Mouse (Mus musculus): Measurements from ENCODE around the gene Snd1.

Gene Snd1

DNA sequence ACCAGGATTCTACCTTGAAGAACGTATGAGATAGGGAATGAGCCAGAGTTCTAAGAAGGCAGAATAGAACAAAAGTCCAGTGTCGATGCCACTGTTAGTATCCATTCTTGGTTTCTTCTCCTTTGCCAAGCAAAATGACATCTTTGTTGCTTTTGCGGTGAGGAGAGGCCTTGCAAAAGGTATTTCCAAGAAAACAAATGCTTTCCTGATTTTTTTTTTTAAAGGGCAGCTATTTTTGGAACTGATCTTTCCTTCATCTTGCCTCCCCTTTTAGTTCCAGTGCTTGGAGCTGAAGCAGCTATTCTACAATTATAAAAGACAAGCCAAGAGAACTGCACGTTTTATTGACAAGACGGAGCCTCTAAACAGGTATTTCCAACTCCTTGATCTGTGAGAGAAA, at the start of gene Snd1:
TSS of gene Snd1 (plus strand) at position 301 of the 400 bp plus-strand sequence.
- no peak for DNase-seq (ENCODE audit: low read depth in 1 of 2, low spot score in 2 of 2)

DNA sequence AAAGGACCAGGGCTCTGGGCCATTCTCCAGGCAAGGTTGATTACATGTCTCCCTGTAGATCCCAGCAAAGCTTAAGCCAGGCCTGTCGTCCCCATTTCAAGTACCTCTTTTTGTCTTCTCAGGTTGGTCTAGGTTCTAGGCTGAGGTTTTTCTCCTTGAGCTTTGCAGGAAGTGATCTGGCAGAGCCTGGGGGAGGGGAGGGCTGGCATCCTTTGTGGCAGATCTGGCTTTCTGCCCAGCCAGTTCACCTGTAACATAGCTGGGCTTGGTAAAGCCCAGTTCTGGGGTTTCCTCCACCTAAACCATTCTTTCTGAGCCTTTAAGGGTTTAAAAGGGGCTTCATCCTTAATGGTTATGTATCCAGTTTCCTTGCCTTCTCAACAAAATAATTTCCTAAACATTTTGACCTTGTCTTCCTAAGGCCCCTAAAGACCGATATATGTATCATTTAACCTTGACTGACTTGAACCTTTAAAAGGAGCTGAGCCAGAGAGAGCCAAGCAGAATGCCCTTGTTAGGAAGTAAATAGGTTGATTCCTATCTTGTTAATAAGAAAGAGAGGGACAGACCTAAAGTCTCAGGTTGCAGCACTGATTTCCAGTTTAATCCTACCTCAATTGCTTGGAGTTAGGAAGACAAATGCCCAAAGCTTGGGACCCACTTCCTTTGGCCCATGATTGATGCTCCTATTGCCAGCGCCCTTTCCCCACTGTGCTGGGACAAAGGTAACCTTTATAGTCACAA, 47.7 kb upstream of the Snd1 start, which contains the start of gene Fscn3:
TSS of gene Fscn3 (plus strand) at position 694 of the 744 bp plus-strand sequence.
- DNase-seq (ENCODE audit: low read depth in 1 of 2, low spot score in 2 of 2) = no peak

DNA sequence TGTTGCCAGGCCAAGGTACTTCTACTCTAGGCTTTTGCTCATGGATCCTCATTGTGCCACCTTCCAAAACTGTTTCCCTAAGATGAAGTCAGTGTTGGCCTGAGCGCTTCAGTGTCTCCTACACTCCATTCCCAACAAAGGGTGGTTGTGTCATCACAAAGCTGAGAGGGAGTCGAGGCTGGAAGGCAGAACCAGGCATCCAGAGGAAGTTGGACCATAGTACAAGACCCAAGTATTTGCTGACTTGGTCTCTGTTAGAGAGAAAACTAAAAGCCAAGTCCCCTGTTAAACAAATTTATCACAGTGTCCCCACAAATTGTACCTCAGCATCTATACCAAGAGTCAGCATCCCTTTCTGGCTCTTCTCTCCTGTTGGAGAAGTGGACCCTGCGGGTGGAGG, 46.6 kb upstream of the Snd1 start, which contains the start of gene Gcc1:
TSS of gene Gcc1 (minus strand) at position 101 of the 400 bp plus-strand sequence.
- no peak for DNase-seq (ENCODE audit: low read depth in 1 of 2, low spot score in 2 of 2)

DNA sequence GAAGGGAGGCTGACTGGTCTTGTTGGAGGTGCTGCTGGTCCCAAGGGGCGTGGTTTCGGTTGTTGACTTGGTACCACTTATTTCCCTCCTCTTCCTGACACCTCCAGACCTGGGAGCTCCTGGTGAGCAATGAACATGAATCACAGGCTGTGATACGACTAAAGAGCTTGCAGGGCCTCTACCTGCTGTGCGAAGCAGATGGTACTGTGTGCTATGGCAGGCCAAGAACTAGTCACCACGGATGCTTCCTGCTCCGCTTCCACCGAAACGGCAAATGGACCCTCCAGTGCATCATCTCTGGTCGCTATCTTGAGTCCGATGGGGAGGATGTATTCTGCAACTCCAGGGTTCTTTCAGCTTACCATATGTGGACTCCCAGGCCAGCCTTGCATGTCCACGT, 45.1 kb upstream of the Snd1 start:
- no peak for DNase-seq (ENCODE audit: low read depth in 1 of 2, low spot score in 2 of 2)

DNA sequence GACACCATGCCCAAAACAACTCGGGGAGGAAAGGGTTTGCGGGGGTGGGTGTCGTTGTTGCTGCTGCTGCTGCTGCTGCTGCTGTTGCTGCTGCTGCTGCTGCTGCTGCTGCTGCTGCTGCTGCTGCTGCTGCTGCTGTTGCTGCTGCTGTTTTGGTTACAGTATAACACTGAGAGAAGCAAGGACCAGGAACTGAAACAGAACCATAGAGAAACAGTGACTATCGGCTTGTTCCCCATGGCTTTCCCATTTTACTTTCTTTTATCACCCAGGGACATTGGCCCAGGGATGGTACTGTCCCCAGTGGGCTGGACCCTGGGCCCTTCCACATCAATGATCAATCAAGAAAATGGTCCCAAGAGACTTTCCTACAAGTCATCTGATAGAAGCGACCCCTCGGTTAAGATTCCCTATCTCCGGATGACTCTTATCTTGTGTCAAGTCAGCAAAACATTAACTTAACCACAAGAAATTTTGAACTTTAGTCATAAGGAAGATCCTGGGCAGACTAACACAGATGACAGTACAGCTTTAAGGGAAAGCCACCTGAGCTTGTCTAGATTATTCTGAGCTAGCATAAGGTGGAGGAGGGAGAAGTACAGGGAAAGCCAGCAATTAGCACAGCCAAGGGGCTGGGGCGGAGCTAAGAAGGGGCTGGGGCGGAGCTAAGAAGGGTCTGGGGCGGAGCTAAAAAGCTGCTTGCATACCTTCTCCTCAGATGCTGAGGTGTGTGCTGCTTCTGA, 44.0 kb upstream of the Snd1 start:
- no peak for DNase-seq (ENCODE audit: low read depth in 1 of 2, low spot score in 2 of 2)

DNA sequence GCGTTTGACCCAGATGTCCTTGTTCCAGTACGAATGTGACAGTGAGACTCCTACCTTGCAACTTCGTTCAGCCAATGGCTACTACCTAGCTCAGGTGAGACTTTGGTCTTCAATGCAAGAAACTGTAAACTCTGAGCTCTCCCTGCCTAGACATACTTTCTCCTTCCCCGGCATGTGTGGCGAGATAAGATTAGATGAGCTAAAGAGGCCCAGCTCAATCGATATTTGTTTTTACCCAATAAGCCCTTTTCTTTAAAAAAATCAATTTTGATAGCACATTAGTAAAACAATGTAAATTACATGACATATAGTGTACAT, 43.4 kb upstream of the Snd1 start:
- no peak for DNase-seq (ENCODE audit: low read depth in 1 of 2, low spot score in 2 of 2)

DNA sequence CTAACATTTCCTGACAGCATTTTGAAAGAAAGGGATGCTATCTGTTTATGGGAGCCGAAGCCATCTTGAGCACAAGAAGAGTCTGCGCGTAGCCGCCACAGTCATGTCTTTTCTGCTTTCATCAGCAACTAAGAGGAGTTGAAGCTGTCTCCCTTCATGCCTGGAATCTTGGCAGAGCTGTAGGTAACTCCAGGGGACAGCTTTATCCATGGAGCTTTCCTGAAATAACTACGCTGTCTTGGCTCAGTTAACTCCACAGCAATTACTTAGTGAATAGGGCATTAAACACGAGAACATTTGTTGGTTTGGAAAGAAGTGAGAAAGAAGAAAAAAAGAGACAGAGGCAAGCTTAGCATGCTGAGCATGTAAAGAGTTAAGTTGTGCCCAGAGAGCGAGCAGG, 27.0 kb upstream of the Snd1 start:
- DNase-seq (ENCODE audit: low read depth in 1 of 2, low spot score in 2 of 2) = no peak

DNA sequence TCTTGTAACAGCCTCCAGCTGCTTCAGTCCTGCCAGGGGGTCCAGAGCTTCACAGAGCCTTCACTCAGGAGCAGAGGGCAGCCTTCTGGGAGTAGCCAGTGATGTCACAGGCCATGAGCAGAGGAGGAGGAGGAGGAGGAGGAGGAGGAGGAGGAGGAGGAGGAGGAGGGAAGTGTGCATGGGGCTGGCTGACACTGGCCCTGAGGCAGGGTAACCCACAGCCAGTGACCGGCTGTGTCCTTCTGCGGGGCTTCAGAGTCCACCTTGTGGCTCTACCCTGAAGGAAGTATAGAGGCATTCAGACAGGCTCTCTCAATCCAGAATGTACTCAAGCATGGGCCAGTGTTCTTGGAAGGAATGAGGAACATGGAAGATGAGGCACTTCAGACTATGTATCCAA, 25.7 kb upstream of the Snd1 start, which contains the start of gene Pax4:
TSS of gene Pax4 (minus strand) at position 101 of the 400 bp plus-strand sequence.
- DNase-seq (ENCODE audit: low read depth in 1 of 2, low spot score in 2 of 2) = no peak

DNA sequence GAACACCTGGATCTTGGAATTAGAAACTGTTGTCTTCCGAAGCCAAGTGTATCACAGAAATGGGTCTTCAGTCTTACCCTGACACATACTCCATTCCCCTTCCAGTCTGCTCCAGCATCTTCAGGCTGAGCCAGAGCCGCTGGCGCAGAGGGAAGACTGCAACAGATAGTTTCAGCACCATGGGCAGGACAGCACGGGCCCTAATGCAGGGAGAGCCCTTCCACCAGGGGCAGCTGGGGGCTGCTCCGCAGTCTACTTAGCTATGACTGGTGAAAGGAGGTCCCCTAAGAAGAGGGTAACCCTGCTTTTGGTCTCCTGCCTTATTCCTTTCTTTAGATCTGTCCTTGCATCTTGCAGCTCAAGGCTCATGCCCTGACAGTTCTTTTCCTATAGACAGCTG, 24.5 kb upstream of the Snd1 start:
- DNase-seq (ENCODE audit: low read depth in 1 of 2, low spot score in 2 of 2) = no peak

DNA sequence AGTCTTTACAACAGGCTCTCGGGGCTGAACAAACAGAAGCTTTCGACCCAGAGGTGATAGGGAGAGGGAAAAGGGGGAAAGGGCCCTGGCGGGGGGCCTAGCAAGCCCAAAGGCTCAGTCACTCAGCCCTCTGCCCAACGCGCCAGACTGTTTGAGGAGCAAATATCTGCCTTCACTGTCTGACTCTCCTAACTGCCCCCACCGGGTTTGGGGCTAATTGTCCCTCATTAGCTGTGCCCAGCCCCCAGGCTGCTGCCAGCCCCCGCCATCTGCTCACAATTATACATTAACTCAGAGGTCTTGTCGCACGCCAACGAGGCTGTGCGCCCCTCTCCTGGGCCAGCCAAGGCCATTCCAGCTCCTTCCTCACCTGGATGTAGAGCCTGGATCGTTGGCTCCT, 24.0 kb upstream of the Snd1 start:
- no peak for DNase-seq (ENCODE audit: low read depth in 1 of 2, low spot score in 2 of 2)

DNA sequence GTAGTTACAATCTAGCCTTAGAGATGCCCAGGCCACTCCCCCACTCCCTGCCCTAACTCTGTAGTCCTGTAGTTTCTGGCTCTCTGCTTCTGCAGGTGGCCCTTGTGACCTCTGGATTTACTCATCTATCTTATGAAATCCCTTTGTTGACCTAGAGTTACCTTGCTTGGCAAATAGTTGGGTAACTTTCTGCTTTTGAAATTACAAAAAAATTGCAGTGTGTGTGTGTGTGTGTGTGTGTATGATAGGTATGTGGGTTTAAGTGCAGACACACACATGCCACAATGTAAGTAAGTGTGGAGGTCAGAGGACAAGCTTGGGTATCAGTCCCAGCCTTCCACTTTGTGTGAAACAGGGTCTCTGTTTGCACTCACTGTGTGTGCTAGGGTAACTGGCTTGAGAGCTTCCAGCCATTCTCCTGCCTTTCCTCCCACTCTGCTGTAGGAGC, 15.7 kb upstream of the Snd1 start:
- no peak for DNase-seq (ENCODE audit: low read depth in 1 of 2, low spot score in 2 of 2)

DNA sequence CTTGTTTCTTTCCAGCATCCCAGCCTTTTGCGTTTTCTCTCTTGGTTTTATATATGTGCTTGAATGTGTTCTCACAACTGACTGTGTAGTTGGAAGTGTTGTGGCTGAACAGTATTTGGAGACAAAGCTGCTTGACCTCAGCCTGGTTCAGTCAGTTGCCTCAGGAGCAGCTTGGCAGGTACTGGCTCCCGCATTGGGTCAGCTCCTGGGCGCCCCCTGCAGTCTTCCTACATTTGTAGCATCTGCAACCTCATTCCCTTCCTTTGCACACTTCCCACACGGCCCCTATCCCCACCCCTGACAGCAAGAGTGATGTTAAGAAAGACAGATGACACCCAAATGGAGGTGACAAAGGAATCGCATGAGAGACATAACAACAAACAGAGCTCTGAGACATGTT, 14.4 kb upstream of the Snd1 start:
- DNase-seq (ENCODE audit: low read depth in 1 of 2, low spot score in 2 of 2) = no peak

DNA sequence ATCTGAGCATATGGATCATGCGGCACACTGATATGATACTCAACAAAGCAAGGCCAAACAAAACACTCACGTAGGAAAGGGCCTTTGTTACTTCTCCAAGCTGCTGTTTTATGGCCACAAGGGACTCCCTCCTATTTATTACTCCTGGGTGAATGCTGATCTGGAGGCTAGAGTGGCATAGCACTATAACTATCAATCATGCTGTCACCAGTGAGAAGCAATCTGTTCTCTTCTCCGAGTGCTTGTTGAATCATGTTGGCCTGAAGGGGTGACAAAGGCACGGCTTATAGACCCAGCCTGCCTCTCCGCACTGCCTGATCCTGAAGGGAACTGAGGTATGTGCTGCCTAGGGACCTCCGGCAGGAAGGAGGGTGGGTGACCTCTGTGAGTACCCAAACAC, 10.3 kb upstream of the Snd1 start:
- DNase-seq (ENCODE audit: low read depth in 1 of 2, low spot score in 2 of 2) = no peak

DNA sequence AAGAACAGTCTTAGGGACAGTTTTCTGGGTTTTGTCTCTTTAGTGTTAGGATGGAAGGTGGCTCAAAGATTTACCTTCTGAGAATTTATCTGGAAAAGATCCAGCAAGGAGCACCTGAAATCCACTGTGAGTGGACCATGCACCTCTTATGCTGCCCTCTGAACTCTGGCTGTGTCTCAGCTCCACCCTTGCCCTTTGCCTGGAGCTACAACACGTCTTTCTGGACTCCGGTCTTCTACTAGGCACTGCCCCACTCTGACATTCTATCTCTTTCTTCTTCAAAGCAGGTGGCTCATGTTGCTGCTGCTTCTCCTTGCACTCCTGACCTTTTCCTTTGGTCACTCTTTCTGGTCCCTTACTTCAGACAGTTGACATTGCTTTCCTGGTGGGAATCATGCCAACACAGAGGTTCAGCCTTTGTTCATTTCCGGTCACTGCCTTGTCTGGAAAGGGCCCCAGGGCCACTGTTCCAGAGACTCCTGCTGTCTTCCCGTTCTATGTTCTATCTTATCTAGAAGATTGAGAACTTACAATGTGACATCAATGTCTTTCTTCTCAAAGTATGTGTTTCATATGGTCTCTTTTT, 4.8 kb upstream of the Snd1 start:
- no peak for DNase-seq (ENCODE audit: low read depth in 1 of 2, low spot score in 2 of 2)

DNA sequence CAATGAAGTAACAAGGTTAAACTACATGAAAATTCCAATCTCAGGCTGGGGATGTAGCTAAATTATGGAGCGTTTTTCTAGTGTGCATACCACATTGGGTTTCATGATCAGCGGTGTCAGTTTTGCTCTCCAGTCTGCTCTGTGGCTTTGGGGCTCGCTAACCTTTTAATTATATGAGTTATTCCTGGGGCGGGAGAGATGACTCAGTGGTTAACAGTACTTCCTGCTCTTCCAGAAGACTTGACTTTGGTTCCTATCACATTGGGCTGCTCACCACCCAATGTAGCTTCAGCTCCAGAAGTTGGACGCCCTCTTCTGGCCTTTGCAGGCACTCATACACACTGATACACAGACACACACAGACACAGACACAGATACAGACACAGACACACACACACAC, 4.3 kb upstream of the Snd1 start:
- DNase-seq (ENCODE audit: low read depth in 1 of 2, low spot score in 2 of 2) = no peak

DNA sequence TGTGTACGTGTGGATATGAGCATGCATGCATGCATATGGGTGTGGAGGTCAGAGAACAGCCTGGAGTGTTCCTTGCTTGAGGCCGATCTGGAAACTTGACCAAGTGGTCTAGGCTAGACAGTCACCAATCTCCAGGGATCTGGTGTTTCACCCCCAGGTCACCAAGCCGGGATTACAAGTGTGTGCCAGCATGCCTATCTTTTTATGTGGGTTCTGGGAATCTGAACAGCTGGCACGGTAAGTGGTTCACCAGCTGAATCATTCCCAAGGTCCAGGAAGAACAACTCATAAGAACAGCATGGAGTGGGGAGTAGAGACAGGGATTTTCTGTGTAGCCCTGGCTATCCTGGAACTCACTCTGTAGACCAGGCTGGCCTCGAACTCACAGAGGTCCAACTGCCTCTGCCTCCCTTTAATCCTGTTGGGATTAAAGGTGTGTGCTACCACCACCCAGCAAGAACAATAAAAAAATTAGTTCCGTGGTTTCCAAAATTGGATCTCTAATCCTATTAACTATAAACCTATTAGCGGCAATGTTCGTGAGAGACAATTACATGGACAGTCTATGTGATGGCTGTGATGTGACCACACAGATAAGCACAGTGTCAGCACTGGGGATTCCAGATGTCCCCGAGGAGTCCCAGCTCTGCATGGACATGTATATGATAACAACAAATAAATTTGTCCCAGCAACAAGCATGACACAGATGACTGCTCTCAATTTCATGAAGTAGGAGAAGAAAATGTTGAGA, 3.5 kb upstream of the Snd1 start:
- DNase-seq (ENCODE audit: low read depth in 1 of 2, low spot score in 2 of 2) = no peak

DNA sequence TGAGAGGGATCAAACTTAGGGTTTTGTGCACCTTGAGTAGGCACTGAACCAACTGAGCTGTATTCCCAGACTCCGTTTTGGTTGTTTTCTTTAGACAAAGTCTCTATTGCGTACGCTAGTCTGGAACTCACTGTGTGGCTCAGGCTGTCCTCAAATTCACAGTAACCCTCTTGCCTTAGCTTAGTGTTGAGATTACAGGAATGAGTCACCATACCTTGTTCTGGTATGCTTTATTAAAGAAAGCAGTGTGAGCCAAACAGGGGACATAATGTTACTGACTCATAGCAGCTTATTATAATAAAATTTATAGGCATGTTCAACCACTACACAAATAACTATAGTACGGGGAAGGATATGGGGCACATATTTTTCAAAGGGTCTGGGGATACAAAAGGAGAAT, 728 bp upstream of the Snd1 start:
- no peak for DNase-seq (ENCODE audit: low read depth in 1 of 2, low spot score in 2 of 2)

DNA sequence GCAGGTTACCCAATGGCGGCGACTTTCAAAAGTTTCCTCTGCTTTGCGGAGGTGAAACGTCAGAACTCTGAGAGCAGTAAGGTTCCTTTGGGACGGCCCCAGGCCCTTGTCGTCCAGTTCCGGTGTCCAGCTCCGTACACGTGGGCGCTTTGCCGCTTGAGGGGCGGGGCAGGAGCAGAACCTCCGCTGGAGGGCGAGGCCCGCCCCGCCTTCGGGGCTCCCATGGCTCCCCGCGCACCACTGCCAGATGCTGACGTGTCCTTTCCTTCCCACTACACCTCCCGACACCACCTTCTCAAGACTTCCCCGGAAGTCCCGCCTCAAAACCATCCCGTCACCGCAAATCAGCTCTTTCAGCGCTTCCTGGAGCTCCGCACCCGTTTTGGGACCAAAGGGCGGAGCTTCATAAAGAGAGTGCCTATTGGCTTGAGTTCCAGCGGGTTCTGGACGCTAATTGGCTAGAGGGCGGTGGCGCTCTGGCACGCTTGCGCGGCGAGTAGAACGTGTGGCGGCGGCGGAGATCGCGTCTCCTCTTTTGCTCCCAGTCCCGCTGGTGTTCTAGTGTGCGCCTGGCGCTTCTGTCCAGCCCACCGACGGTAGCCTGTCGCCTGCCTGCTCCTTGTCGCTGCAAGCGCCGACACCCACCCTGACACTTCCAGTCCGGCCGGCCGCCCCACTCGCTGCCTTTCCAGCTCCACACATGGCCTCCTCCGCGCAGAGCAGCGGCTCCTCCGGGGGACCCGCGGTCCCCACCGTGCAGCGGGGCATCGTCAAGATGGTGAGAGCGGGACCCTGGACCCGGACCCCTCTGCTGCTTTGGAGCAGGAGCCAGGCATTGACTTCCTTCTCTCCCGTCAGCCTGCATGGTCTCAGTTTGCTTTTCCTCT, 5.2 kb downstream of the Snd1 start:
- DNase-seq (ENCODE audit: low read depth in 1 of 2, low spot score in 2 of 2) = peak; percentile 94 to 98

DNA sequence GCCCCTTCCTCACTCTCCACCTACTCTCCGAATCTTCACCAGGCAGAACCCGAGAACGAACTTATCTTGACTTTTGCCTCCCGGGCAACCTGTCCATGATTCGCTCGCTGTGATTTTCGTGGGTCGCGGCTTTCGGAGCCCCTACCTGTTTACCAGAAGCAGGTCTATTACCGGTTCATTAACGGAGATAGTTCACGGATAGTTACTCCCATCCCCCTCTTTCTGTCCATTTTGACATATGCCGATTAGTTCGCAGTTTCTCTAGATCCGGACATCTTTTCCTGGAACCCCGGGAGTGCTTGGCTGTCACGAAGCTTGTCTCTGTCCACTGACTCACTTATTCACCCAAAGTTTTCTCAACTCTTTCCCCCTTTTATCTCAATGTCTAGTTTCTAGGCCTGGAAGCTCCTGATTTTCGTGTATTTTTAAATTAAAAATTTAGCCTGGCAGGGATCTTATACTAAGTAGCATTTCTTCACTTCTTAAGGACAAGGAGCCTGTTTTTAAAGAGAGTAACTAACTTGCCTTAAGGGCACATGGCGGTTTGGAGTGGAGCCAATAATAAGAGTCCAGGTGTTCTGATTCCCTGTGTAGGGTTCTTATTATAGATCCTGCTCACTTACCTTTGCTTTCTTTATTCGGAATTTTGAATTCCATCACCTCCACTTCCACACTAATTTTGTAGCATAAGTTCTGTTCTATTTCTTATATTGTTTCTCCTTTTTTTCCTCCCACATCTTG, 6.0 kb downstream of the Snd1 start:
- no peak for DNase-seq (ENCODE audit: low read depth in 1 of 2, low spot score in 2 of 2)
